Comparison of ENCODE assay signal across 8 mouse cellular contexts in the genomic region with DNA sequence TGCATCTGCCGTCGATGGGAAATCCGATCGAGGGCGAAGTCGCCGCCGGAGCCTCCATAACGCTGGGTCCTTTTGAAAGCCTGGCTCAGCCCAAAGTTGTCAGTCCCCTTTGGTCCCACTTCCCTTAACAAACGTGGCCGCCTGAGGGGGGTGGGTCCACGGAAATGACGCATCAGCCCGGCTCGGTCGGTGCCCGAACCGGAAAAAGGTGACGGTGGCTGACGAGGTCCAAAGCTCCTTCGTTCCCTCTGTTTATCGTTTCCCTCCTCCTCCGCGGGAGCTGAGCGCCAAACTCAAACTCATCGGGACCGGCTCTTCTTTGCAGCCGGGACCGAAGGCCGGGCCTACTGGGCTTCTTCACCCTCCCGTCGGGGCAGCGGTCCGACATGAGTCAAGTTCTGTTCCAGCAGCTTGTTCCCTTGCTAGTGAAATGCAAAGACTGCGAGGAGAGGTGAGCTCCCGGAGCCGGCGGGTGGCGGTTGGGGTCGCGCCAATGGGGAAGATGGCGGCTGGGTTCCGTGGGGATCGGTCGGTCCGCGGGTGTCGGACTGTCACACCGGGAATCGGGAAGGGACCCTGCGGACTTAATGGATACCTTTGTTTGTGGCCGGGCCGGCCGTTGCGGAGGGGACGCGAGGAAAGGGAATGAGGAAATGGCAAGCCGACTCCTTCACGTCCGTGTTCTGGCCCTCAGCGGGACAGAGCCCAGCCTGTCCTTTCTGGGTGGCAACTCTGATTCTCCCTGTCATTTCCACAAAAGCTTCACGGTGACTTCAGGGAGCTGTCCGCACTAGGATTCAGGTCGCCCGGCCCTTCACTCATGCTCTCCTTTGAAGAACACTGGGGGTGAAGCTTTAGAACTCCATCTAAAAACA. TPM values are rescaled to one million over a fixed set of nuclear protein-coding genes. Genes with fewer than 3 reads are reported as not detected.
DNase-seq lines count a peak whose midpoint lies in the region; ATAC-seq and TF ChIP-seq lines count a peak whose summit lies in the region.

A gene (plus strand): TSS at position 255 of the 875 bp plus-strand sequence.

- peaks cover 13 to 42% of the 10 kb centered on the region in 2 experiments for H3K36me3 ChIP-seq in CH12.LX (replicated peaks in 1 of 2; ENCODE audit: control insufficient read depth in 1 of 2, insufficient read depth in 1 of 2, low read length in 1 of 2)
- H3K36me3 ChIP-seq in forebrain, embryonic 11.5 days (ENCODE audit: control insufficient read depth, insufficient read depth, low read length), result peaks cover 3% of the 10 kb centered on the region; the same call in 1 of the 2 replicates
- peaks cover 11% of the 10 kb centered on the region for H3K36me3 ChIP-seq in heart, embryonic 16.5 days (ENCODE audit: control insufficient read depth, insufficient read depth)
- H3K36me3 ChIP-seq in liver, embryonic 15.5 days (replicated peaks), result peaks cover 26% of the 10 kb centered on the region
- H3K36me3 ChIP-seq in neural tube, embryonic 12.5 days, result peaks cover 16% of the 10 kb centered on the region

- H3K4me1 ChIP-seq in CH12.LX (ENCODE audit: control insufficient read depth in 1 of 2, insufficient read depth in 2 of 2), result peaks cover 0 to 20% of the 10 kb centered on the region in 2 experiments; a peak in 2 of 4 replicates
- H3K4me1 ChIP-seq in forebrain, embryonic 11.5 days (replicated peaks; ENCODE audit: control insufficient read depth, insufficient read depth, low read length), result no peaks in the 10 kb centered on the region
- H3K4me1 ChIP-seq in heart, embryonic 16.5 days (ENCODE audit: control insufficient read depth, insufficient read depth, low read length), result peaks cover 6% of the 10 kb centered on the region
- peaks cover 30% of the 10 kb centered on the region for H3K4me1 ChIP-seq in liver, embryonic 15.5 days (replicated peaks)
- H3K4me1 ChIP-seq in neural tube, embryonic 12.5 days, result peaks cover 6% of the 10 kb centered on the region

- peak within 1 kb of the TSS; percentile 67 to 91 (median 72) for H3K4me3 ChIP-seq in CH12.LX (replicated peaks in 1 of 3; ENCODE audit: low read depth in 2 of 3, low read length in 2 of 3, poor library complexity in 1 of 3)
- H3K4me3 ChIP-seq in forebrain, embryonic 11.5 days (ENCODE audit: low read depth, low read length), result peak within 1 kb of the TSS; percentile 82
- peak within 1 kb of the TSS; percentile 98 for H3K4me3 ChIP-seq in heart, embryonic 16.5 days (ENCODE audit: low read length)
- H3K4me3 ChIP-seq in liver, embryonic 15.5 days (replicated peaks), result peak within 1 kb of the TSS; percentile 78
- H3K4me3 ChIP-seq in neural tube, embryonic 12.5 days, result peak within 1 kb of the TSS; percentile 85

- under 1% methylated on average over 65 of the region's 65 CpGs for WGBS in forebrain, embryonic 11.5 days
- under 1% methylated on average over 65 of the region's 65 CpGs for whole genome bisulfite sequencing in heart, embryonic 16.5 days
- WGBS in liver, embryonic 15.5 days (ENCODE audit: insufficient replicate concordance), result under 1% methylated on average over 65 of the region's 65 CpGs
- WGBS in neural tube, embryonic 12.5 days, result under 1% methylated on average over 65 of the region's 65 CpGs

- TF ChIP-seq RAD21 in CH12.LX (IDR thresholded peaks at IDR 0.05; ENCODE audit: low read depth, low read length), result no peak

- TF ChIP-seq CTCF in CH12.LX (conservative IDR thresholded peaks at IDR 0.05 in 1 of 2, IDR thresholded peaks at IDR 0.05 in 1 of 2; ENCODE audit: low read depth in 2 of 2, low read length in 2 of 2), result no peak

- H3K79me2 ChIP-seq in CH12.LX (replicated peaks; ENCODE audit: control insufficient read depth, extremely low read depth, insufficient read depth, poor library complexity, severe bottlenecking), result peaks cover 33% of the 10 kb centered on the region

- dilution Hi-C loops in CH12.LX (cut with MboI; ENCODE audit: extremely low pct_ligation_motif_present, extremely low pct_unique_long_range_greater_than_20kb, low sequenced_read_pairs), result no loop called here

- no peaks in the 10 kb centered on the region for H3K27me3 ChIP-seq in CH12.LX (replicated peaks)
- no peaks in the 10 kb centered on the region for H3K27me3 ChIP-seq in forebrain, embryonic 11.5 days (ENCODE audit: control insufficient read depth, insufficient read depth, low read length)
- H3K27me3 ChIP-seq in heart, embryonic 16.5 days (ENCODE audit: control insufficient read depth, insufficient read depth, low read length), result no peaks in the 10 kb centered on the region
- H3K27me3 ChIP-seq in liver, embryonic 15.5 days, result no peaks in the 10 kb centered on the region
- no peaks in the 10 kb centered on the region for H3K27me3 ChIP-seq in neural tube, embryonic 12.5 days (replicated peaks)

- TF ChIP-seq POLR2A in CH12.LX (IDR thresholded peaks at IDR 0.05; ENCODE audit: low read depth, low read length), result peak; percentile 83

- no peaks in the 10 kb centered on the region for H3K9me3 ChIP-seq in CH12.LX (replicated peaks; ENCODE audit: low read length)
- no peaks in the 10 kb centered on the region for H3K9me3 ChIP-seq in forebrain, embryonic 11.5 days (ENCODE audit: control insufficient read depth, low read length)
- no peaks in the 10 kb centered on the region for H3K9me3 ChIP-seq in heart, embryonic 16.5 days (replicated peaks; ENCODE audit: control insufficient read depth, low read length)
- no peaks in the 10 kb centered on the region for H3K9me3 ChIP-seq in liver, embryonic 15.5 days (replicated peaks)
- H3K9me3 ChIP-seq in neural tube, embryonic 12.5 days, result no peaks in the 10 kb centered on the region

- ATAC-seq in forebrain, embryonic 11.5 days (replicated peaks; ENCODE audit: low FRiP score), result peak; percentile 97
- peak; percentile 93 for ATAC-seq in heart, embryonic 16.5 days (replicated peaks; ENCODE audit: extremely low read depth, insufficient read depth, low FRiP score)
- ATAC-seq in liver, embryonic 15.5 days (ENCODE audit: insufficient read depth), result peak; percentile 94
- ATAC-seq in neural tube, embryonic 12.5 days (ENCODE audit: low FRiP score, low read depth), result peak; percentile 98

- in situ Hi-C loops in CH12.LX (cut with MboI; ENCODE audit: low pct_ligation_motif_present, low pct_unique_long_range_greater_than_20kb, low sequenced_read_pairs), result loop anchor here (10.0 to 25.0 kb wide), 2 partner anchors 140 to 258 kb away; no protein-coding TSS in a partner anchor

- TF ChIP-seq EP300 in CH12.LX (IDR thresholded peaks at IDR 0.05; ENCODE audit: low read length), result no peak

- peak within 1 kb of the TSS; percentile 79; the same call in 1 of the 2 replicates for H3K4me2 ChIP-seq in CH12.LX (ENCODE audit: insufficient read depth, low read depth, poor library complexity, severe bottlenecking)
- peak within 1 kb of the TSS; percentile 48 for H3K4me2 ChIP-seq in forebrain, embryonic 11.5 days (ENCODE audit: low read depth, low read length, severe bottlenecking)
- peak within 1 kb of the TSS; percentile 81 for H3K4me2 ChIP-seq in heart, embryonic 16.5 days (ENCODE audit: low read depth, low read length)
- peak within 1 kb of the TSS; percentile 80 for H3K4me2 ChIP-seq in liver, embryonic 15.5 days
- H3K4me2 ChIP-seq in neural tube, embryonic 12.5 days (replicated peaks), result peak within 1 kb of the TSS; percentile 84

- peak; percentile 96 for DNase-seq in CH12.LX (ENCODE audit: extremely low read depth)
- peak; percentile 96 for DNase-seq in c-Kit-positive CD71-positive TER-119-negative erythroid progenitor cells, embryonic 14.5 days (ENCODE audit: low read depth)
- peak; percentile 98 for DNase-seq in forebrain, embryonic 11.5 days (ENCODE audit: low spot score)
- peak; percentile 99 to 100 for DNase-seq in kidney, postnatal 36 days
- peak; percentile 97 for DNase-seq in telencephalon, adult 2 months (ENCODE audit: low read depth, low spot score)

- H3K9ac ChIP-seq in CH12.LX (ENCODE audit: insufficient read depth, low read depth), result peak within 1 kb of the TSS; percentile 66
- H3K9ac ChIP-seq in forebrain, embryonic 11.5 days (ENCODE audit: low read length), result peak within 1 kb of the TSS; percentile 87
- H3K9ac ChIP-seq in heart, embryonic 16.5 days (ENCODE audit: low read length), result peak within 1 kb of the TSS; percentile 92
- H3K9ac ChIP-seq in liver, embryonic 15.5 days, result peak within 1 kb of the TSS; percentile 83
- peak within 1 kb of the TSS; percentile 78 for H3K9ac ChIP-seq in neural tube, embryonic 12.5 days

- peak within 1 kb of the TSS; percentile 54 for H3K27ac ChIP-seq in CH12.LX (ENCODE audit: insufficient read depth, low read depth)
- peak within 1 kb of the TSS; percentile 74 for H3K27ac ChIP-seq in forebrain, embryonic 11.5 days (ENCODE audit: low read depth, low read length)
- peak within 1 kb of the TSS; percentile 88 for H3K27ac ChIP-seq in heart, embryonic 16.5 days (ENCODE audit: low read length)
- peak within 1 kb of the TSS; percentile 84 for H3K27ac ChIP-seq in liver, embryonic 15.5 days (replicated peaks)
- 0 out of 2 replicates have a peak within 1 kb of the TSS, but pooled peaks have one; percentile 57 for H3K27ac ChIP-seq in neural tube, embryonic 12.5 days

TF ChIP-seq in CH12.LX, 34 proteins besides CTCF, POLR2A, EP300 and RAD21 (continues in another document):
- TF ChIP-seq ETS1 (conservative IDR thresholded peaks at IDR 0.05; ENCODE audit: low read depth, low read length) (no peak), E2F4 (IDR thresholded peaks at IDR 0.05; ENCODE audit: insufficient replicate concordance, low read depth, low read length) (peak; percentile 91), POLR2AphosphoS2 (IDR thresholded peaks at IDR 0.05; ENCODE audit: low read depth, low read length) (no peak), PAX5 (IDR thresholded peaks at IDR 0.05; ENCODE audit: low read length) (no peak), TBP (conservative IDR thresholded peaks at IDR 0.05; ENCODE audit: low read depth, low read length) (0 out of 2 replicates have a peak, but pooled peaks have one; percentile 53), JUN (IDR thresholded peaks at IDR 0.05; ENCODE audit: insufficient read depth, low read depth, low read length) (no peak), SMC3 (IDR thresholded peaks at IDR 0.05; ENCODE audit: low read depth, low read length) (peak; percentile 4; the same call in 1 of the 2 replicates), SIN3A (IDR thresholded peaks at IDR 0.05; ENCODE audit: low read length) (peak; percentile 93), CHD1 (IDR thresholded peaks at IDR 0.05; ENCODE audit: low read depth, low read length) (no peak), IRF4 (IDR thresholded peaks at IDR 0.05; ENCODE audit: low read depth, low read length) (no peak; the same call in 1 of the 2 replicates), HCFC1 (IDR thresholded peaks at IDR 0.05; ENCODE audit: low read depth, low read length) (peak; percentile 95)

RNA-seq across cellular contexts. Expression of the gene that starts here (rescaled TPM):
- 10.0 and 12.5 TPM in 2 replicates for total RNA-seq in CH12.LX (2012; rRNA removed)
- total RNA-seq in CH12.LX (2014; rRNA removed), result 12.4 and 14.2 TPM in 2 replicates
- polyA plus RNA-seq in CH12.LX (2012; ENCODE audit: insufficient read length, low read depth), result 23.1 and 24.6 TPM in 2 replicates
- polyA plus RNA-seq in forebrain, embryonic 11.5 days (2014; fragmentation: Nextera tagmentation; extraction: Ambion mirVana), result 41.4 and 42.6 TPM in 2 replicates
- polyA plus RNA-seq in heart, embryonic 16.5 days (2015; fragmentation: Nextera tagmentation; extraction: Ambion mirVana), result 11.3 and 14.0 TPM in 2 replicates
- polyA plus RNA-seq in liver, embryonic 15.5 days (2015; fragmentation: Nextera tagmentation; extraction: Ambion mirVana), result 17.0 and 18.5 TPM in 2 replicates
- 29.5 and 31.7 TPM in 2 replicates for polyA plus RNA-seq in neural tube, embryonic 12.5 days (2016; fragmentation: Nextera tagmentation; extraction: Ambion mirVana)

Comparison
In these comparisons a context has a peak if more than half of its experiments do, and no peak if none do; other contexts are left out.
1. Peak in every context shown above with its lines: DNase-seq, ATAC-seq, H3K4me3 ChIP-seq and H3K27ac ChIP-seq.